Mouse (Mus musculus) naive thymus-derived CD4-positive, alpha-beta T cell, adult 2 months (primary cell): ENCODE measurements around the gene Tmed5.
"Not testable (repeated sequence)": the region's sequence is repeated elsewhere in the genome, so short reads cannot be mapped to it uniquely, and the experiment has no call there.

Source experiments
- DNase-seq: peaks from one replicate; pipeline ENCODE4 v3.0.0-alpha.2; 2011; ENCODE audit warnings: low read depth

Tmed5 gene

GRCm38 (mm10) chr5:108132441-108133243 lies at the start of gene Tmed5, which contains the start of gene Ccdc18:
Tmed5 (minus strand) TSS chr5:108132620.
Ccdc18 (plus strand) TSS chr5:108132875.
- peak; percentile 99 for DNase-seq

DNA sequence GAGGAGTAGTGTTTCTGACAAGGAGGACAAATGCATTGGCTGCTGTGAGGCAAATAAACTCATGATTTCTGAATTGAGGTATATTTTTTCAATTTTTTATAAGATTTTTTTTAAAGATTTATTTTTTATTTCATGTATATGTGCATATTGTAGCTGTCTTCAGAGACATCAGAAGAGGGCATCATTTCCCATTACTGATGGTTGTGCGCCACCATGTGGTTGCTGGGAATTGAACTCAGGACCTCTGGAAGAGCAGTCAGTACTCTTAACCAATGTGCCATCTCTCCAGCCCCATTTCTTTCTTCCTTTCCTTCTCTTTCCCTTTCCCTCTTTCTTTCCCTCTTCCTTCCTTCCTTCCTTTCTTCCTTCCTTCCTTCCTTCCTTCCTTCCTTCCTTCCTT lies 31.3 kb upstream of the Tmed5 start:
- peak; percentile 39 for DNase-seq

- no peak for DNase-seq
Measured at GRCm38 (mm10) chr5:108160796-108161195, 28.4 kb upstream of the Tmed5 start.

DNA sequence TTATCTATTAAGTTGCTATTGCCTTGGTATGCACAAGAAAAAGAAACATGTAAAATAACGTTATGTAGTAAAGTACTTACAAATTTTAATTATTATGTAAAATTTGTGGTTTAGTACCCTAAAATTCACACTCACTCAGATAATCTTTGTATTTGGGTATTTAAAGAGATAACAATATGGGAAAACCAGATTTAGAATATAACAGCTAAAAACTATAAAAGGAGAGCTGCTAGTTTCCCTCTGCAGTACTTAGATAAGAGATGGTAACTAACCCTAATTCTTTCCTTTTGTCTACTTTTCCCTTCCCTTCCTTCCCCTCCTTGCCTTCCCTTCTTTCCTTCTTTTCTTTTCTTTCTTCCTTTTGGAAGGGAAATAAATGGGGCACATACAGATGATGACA lies 20.2 kb upstream of the Tmed5 start:
- DNase-seq = no peak

DNA sequence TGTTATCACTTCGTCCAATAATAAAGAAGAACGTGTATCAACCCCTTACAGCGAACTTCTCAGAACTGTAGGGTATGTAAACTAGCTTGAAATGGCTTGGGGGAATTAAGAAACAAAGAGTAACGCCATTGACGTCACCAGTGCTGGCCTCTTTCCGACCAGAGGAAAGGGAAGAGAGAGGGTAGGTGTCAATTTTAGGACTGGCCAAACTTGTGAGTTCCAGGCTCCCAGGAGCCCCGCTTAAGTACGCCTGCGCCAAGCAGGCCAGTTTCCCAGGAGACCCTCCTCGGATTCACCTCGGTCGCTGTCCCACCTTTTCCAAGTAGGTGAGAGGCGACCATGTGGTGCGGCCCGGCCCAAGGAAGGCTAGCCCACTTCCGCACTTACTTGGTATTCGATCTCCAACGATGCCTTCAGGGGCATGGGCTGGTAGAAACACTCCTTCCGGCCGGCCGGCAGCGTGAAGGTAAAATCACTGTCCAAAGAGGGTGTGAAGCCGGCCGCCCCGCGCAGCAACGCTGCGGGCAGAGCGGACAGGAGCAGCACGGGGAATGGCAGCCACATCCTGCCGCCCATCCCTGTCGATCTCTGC lies 475 bp downstream of the Tmed5 start:
- peak; percentile 59 for DNase-seq

GRCm38 (mm10) chr5:108120221-108120900 lies 12.1 kb downstream of the Tmed5 start:
- DNase-seq = no peak

GRCm38 (mm10) chr5:108117693-108118092 lies 14.7 kb downstream of the Tmed5 start:
- DNase-seq = no peak

DNA sequence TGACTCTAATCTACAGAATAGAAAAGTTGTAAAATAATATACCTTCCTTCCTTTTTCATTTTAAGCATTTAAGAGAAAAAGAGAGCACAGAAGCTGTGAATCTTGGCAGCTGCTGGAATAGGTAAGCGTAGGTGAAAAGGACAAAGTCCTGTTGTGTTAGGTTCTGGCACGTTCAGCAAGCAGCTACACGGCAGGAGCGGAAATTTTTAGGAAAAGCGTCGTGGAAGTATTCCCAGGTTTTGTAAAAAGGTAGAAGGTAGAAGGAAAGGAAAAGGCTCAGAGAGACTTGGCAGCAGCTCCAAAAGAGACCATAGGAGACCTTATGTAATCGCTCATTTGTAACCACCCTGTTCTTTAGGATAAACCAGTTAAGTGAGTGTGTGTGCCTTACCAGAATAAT lies 23.1 kb downstream of the Tmed5 start:
- DNase-seq = no peak

DNA sequence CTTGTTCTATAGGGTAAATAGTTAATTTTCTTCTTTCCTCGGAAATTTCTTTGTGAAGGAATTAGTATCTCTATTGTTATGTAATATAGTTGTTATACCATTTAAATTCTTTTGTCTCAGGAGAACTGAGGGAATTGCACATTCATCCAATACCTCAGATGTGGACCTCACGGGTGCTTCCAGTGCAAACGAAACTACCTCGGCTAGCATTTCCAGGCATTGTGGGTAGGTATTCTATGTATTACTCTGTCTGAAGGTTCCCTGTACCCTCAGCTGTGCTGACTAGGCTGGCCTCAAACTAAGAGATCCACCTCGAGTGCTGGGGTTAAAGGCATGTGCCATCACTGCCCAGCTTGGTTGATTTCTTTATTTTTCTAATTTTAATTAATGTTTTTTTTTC lies 28.1 kb downstream of the Tmed5 start:
- no peak for DNase-seq

DNA sequence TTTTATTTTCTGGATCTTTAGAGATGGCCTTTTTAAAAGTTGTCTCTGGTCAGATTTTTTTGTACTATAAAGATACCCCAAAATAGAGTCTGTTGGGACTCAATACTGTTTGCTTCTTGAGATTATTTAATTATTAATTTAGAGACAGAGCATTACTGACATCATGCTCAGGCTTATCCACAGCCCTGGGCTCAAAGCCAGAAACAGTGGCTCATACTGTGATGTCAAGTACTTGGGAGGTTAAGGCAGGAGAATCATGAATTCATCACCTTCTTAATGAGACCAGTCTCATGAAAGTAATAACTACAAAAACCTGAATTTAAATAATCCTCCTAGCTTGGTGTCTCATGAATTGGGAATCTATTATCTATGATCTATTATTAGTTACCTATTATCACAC lies 32.2 kb downstream of the Tmed5 start:
- DNase-seq = no peak

DNA sequence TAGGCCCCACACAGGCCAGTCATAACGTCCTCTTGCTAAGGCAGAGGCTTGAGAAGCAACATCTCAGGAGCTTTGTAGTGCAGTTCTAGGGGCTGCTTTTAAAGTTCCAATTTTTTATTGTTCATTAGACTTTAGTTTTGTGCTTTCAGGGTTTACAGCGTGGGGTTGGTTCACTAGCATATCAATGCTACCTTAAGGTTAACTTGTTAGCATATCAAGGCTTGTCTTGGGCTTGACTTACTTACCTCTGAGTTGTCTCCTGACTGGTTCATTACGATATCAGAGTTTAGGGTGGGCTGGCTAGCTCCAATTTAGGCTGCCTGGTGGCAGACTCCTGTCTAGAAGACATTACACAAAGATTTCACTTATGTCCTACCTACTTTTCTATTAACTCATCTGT lies 34.7 kb downstream of the Tmed5 start:
- no peak for DNase-seq

- not testable (repeated sequence) for DNase-seq
Measured at GRCm38 (mm10) chr5:108092731-108093130, 39.7 kb downstream of the Tmed5 start.

DNA sequence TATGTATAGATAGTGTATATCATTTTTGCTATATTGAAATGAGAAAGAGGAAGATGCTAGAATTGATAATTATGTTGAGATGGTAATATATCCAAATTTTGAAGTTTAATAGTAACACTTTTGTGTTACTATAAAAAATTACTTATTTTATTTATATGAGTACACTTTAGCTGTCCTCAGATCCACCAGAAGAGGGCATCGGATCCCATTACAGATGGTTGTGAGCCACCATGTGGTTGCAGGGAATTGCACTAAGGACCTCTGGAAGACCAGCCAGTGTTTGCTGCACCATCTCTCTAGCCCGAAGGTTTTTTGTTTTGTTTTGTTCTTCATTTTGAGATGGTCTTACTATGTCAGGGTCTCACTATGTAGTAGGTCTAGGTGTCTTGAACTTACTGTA lies 47.0 kb downstream of the Tmed5 start:
- DNase-seq = no peak

- peak; percentile 51 for DNase-seq
Measured at GRCm38 (mm10) chr5:108082380-108082779, 50.0 kb downstream of the Tmed5 start.

DNA sequence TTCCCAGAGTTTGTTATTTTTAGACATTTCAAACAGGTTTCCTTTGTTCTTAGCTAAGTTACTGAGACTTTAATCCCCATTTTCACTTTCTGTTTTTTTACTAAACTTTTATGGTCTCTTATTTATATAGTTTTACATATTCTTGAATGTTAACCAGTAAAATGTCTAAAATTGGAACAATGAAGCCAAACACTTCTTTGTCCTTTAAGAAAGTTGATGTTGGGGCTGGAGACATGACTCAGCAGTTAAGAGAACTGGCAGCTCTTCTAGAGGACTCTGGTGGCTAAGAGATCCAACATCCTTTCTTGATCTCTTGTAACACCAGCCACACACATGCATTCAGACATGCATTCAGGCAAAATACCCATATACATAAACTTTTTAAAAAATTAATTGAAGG lies 52.8 kb downstream of the Tmed5 start:
- DNase-seq = no peak

DNA sequence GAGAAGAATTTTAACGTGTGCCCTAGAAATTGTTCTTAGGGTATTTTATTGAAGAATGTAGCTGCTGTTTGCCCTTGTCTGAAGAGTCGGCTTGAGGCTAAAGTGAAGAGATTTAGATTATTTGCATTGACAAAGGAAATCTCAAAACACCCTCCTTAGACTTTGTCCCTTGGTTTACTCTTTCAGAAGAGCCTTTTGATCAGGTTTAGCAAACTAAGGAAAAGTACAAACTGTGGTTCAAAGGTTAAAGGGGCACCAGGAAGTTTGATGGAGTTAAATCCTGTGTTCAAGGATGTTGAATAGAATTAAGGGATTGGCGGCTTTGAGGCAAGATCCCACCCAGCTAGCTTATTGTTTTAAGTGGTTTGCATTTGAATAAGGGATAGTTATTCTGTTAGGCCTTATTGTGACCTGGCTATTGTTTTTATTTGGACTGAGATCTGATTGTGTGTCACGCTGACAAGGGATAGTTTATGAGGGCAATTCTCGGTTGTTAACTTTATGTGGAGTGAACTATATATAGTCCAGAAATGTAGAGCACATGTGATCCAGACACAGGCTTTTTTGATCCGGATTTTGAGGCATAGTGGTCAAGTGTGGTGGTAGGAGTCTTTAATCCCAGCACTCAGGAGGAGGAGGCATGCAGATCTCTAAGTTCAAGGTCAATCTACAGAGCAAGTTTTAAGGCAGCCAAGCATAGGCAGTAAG lies 55.4 kb downstream of the Tmed5 start:
- DNase-seq = no peak

GRCm38 (mm10) chr5:108076241-108076640 lies 56.2 kb downstream of the Tmed5 start:
- DNase-seq = no peak

GRCm38 (mm10) chr5:108072301-108072700 lies 60.1 kb downstream of the Tmed5 start:
- no peak for DNase-seq

DNA sequence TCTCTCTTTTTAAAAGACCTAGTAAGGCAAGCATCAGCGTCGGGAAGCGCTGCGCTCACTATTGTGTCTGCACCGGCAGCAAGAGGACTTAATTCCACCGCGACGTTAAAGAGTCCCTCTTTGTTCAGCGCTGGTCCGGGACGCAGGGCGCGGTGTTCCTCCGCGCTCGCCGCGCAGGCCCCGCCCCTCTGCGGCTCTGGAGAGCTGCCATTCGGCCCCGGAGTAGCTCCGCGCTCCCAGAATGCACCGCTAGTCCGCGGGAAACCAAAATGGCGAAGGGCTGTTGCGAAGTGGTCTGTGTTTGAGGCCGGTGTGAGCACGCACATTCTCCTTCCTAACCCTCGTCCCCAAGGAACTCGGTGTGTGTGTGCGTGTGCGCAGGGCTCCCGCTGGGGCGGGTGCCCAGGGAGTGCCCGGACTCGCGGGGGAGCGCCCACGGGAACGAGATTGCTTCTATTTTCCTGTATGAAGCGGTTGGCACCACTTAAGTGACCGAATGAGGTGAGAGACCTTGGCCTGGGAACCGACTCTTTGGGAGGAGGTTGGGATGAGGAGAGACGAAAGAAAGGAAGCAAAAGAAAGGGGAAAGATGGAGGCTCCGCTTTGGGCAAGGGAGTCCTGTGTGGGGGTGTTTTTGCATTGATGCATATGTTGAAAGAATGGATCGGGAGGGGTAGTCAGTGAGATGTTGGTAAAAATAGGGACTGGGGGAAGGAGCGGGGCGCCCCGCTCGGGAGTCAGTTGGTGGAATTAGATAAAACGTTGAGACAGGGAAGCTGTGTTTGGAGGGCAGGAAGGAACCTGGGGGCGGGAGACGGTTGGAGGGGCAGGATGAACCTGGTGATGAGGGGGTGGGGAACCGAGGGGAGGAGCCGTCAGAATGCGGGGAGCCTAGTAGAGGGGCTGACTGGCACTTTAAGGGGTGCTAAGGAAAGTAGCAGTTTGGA lies 66.7 kb downstream of the Tmed5 start, which contains the start of gene Mtf2:
Gene Mtf2, plus strand, starts transcription at position 210 of the 947 bp plus-strand sequence.
- peak; percentile 97 for DNase-seq

DNA sequence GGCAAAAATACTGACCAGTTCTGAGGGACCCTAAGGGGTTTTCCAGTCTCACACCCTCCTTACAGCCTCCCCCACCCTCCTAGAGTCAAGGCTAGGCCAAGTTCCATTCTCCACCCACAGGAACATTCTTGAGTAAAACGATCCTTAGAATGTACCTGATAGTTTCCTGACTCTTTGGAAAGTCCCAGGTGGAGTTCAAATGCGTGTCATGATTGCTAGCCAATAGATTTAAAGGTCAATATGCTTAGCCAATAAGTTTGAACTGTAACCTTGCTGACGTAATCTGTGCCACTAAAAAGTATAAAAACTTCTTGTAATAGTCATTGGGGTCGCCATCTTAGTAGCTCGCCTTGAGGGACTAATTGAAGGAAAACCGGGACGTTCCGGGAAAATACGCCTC lies 72.0 kb downstream of the Tmed5 start:
- DNase-seq = no peak
